Mouse (Mus musculus) olfactory bulb, adult 2 months (tissue): ENCODE results near the gene Cfap44.

Experiments used
- CTCF ChIP-seq: fragments of 200-500 bp; IDR thresholded peaks from 2 replicates; pipeline ENCODE4 v1.5.1; 2012; ENCODE audit warnings: low read depth, mild to moderate bottlenecking, low read length, moderate library complexity; ENCODE audit not compliant: insufficient read depth
- POLR2A ChIP-seq: fragments of 200-500 bp; IDR thresholded peaks from 2 replicates; pipeline ENCODE4 v1.6.1; 2012; ENCODE audit warnings: mild to moderate bottlenecking, low read depth, low read length, moderate library complexity; ENCODE audit not compliant: insufficient read depth

GRCm38 (mm10) chr16:44502325-44502724, 107.7 kb downstream of the Cfap44 start:
- TF ChIP-seq POLR2A (no peak), CTCF (no peak)
